Mouse (Mus musculus) thymus, postnatal 4 days (tissue): ENCODE results near the gene Mapk14.

ENCODE experiments used
- DNase-seq: peaks from one replicate; pipeline ENCODE4 v3.0.0; 2021

Gene Mapk14

GRCm38 (mm10) chr17:28743916-28744315 lies 52.8 kb downstream of the Mapk14 start:
- DNase-seq, result peak; percentile 52

DNA sequence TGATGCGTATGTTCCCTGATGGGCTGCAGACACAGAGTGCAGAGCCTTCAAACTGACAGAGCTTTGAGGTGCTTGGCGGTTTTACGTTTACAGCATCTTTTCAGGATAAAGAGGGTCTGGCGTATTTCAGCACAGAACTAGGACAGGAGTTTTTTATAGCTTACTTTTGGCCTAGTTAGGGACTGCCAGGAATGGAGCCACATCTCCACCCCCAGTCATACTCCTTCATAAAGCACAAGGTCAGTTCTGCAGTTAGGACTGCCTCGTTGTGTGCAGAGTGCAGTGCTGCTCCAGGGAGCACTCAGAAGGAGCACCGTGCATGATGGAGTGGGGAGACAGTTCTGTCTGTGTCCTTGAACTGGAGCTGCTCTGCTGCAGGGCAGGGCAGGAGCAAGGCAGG lies 54.6 kb downstream of the Mapk14 start:
- DNase-seq, result no peak

DNA sequence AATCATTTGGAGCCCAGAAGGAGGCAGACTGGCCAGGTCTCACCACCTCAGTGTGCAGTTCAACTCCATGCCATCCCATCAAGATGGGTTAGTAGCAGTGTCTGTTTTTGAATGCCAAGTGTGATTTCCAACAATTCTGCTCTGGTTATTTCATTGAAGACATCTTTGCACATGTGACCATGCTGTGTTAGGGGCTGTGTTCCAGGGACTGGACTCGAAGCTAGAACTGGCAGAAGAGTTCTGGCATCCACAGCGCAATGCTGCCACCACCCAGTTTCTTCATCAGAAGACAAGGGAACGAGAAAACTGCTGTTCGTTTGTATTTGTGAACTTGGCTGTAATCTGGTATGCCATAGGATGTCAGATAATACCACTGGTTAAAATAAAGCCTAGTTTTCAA lies 56.9 kb downstream of the Mapk14 start:
- no peak for DNase-seq

DNA sequence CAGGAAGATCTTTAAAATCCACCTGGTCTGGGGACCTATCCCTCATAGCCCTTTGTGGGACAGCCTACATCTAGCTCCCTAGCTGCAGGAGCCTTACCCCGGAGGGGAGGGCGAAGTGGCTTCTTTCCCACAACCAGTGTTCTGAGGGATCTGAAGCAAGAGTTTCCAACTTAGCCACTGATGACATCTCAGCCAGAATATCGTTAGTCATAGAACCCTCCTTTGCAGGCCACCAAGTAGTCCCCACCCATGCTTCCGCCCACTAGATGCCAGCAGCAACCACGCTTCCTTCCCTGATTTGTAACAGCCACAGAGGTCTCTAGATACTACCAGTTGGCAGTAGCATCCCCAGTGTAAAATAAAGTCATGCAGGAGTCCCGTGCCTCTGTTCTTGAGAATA lies 59.5 kb downstream of the Mapk14 start:
- peak; percentile 29 for DNase-seq

- no peak for DNase-seq
Observed at GRCm38 (mm10) chr17:28756447-28756846, 65.3 kb downstream of the Mapk14 start.

DNA sequence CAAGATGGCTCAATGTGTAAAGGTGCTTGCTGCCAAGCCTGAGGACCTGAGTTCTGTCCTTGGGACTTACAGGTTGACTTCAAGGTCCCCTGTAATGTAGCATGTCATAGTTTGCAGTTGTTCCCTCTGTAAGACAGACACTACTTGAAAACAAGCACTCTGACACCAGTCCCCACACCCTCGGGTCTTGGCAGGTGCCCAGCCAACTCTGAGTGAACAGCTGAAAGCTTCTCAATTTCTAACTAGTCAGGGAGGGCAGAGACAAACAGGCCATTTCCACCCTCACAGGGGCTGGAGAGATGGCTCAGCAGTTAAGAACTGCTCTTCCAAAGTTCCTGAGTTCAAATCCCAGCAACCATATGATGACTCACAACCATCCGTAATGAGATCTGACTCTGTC lies 66.3 kb downstream of the Mapk14 start:
- DNase-seq, result no peak

GRCm38 (mm10) chr17:28760736-28761312 lies 69.7 kb downstream of the Mapk14 start:
- no peak for DNase-seq

- peak; percentile 89 for DNase-seq
Observed at GRCm38 (mm10) chr17:28761871-28762270, 70.7 kb downstream of the Mapk14 start.

- DNase-seq, result no peak
Observed at GRCm38 (mm10) chr17:28766203-28766602, 75.1 kb downstream of the Mapk14 start.

- DNase-seq, result no peak
Observed at GRCm38 (mm10) chr17:28766781-28767515, 75.8 kb downstream of the Mapk14 start.

- DNase-seq, result peak; percentile 53
Observed at GRCm38 (mm10) chr17:28769121-28769874, 78.2 kb downstream of the Mapk14 start, which contains the start of gene Mapk13. Mapk13 (plus strand) TSS chr17:28769297.

DNA sequence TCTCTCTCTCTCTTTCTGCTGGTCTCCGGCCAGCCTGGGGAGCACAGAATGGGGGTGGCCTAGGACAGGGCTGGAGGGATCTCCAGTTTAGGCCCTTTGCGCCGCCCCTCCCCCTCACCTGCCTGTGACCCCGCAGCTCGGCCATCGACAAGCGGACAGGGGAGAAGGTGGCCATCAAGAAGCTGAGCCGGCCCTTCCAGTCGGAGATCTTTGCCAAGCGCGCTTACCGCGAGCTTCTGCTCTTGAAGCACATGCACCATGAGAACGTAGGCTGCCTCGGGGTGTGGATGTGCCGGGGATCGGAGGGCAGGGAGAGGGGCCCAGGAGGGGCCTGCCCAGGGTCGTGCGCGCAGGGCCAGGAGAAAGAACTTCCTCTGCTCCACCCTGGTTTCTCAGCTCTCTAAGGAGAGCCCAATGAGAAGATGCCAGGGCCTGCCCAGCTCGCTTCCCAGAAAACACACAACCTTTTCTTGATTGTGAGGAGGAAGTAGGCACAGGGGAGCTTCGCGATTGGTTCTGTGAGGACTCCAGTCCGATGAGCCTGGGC lies 78.8 kb downstream of the Mapk14 start:
- DNase-seq, result peak; percentile 35

GRCm38 (mm10) chr17:28771289-28771688 lies 80.2 kb downstream of the Mapk14 start:
- no peak for DNase-seq

DNA sequence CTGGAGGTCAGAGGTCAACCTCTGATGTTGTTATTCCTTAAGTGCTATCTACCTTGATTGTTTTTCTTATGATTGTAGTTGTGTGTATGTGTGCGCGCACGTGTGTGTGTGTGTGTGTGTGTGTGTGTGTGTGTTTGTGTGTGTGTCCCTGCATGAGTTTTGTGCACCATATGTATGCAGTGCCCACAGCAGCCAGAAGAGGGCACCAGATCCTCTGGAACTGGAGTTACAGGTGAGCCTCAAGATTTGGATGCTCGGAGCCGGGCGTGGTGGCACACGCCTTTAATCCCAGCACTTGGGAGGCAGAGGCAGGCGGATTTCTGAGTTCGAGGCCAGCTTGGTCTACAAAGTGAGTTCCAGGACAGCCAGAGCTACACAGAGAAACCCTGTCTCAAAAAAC lies 83.2 kb downstream of the Mapk14 start:
- DNase-seq, result peak; percentile 46

DNA sequence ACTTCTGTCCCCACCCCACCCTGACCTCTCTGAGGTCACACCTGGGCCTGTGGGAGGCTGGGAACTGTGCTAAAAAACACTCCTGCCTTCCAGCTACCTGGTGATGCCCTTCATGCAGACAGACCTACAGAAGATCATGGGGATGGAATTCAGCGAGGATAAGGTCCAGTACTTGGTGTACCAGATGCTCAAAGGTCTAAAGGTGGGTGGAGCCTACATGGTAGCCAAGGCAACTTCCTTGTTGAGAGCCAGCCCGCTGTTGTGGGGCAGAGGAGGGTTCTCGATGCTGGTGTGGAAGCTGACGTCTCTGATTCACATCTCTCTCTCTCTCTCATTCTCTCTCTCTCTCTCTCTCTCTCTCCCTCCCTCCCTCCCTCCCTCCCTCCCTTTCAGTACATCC lies 84.0 kb downstream of the Mapk14 start:
- no peak for DNase-seq

- DNase-seq, result no peak
Observed at GRCm38 (mm10) chr17:28776817-28777216, 85.7 kb downstream of the Mapk14 start.

DNA sequence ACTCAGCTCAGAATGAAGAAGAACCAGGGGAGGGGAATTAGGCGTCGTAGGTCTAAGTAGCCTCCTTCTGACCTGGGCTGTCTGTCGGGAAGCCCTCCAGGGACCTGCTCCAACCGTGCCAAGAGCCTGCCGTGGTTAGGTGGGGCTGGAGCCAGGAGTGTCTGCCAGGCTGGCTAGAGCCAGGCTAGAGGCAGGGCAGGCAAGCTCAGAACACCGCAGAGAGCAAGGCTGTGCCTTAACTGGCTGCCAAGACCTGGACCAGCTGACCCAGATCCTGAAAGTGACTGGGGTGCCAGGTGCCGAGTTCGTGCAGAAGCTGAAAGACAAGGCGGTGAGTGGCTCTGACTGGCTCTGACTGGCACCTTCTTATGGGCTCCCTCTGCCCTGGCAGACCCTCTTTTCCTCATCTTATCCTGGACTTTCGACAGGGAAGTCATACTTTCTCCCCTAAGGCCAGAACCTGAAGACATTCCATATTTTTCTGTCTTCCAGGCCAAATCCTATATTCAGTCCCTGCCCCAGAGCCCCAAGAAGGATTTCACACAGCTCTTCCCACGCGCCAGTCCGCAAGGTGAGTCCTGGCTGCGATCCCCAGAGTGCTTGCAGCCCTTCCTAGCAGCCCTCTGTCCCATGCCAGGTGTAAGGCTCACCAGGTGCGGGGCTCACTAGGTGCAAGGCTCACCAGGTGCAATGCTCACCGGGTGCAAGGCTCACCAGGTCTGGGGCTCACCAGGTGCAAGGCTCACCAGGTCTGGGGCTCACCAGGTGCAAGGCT lies 86.3 kb downstream of the Mapk14 start:
- no peak for DNase-seq

- no peak for DNase-seq
Observed at GRCm38 (mm10) chr17:28779735-28780134, 88.6 kb downstream of the Mapk14 start.

DNA sequence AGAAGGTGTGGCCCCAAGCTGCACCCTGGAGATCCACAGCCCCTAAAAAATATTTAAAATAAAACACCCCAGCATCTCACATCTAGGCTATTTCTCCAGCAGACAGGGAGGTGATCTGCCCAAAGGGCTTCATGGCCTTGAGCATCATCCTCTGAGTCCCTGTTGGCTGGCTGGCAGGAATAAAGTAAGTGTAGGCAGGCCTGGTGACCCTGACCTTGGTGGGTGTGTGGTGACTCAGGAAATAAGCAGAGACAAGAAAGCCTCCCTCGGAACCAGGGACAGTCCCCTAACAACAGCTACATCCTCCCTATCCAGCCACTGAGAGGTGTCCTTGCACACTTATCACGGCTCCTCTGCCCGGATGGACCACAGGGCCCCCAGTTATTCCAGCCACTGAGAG lies 89.7 kb downstream of the Mapk14 start:
- no peak for DNase-seq

- no peak for DNase-seq
Observed at GRCm38 (mm10) chr17:28781290-28782045, 90.3 kb downstream of the Mapk14 start.

DNA sequence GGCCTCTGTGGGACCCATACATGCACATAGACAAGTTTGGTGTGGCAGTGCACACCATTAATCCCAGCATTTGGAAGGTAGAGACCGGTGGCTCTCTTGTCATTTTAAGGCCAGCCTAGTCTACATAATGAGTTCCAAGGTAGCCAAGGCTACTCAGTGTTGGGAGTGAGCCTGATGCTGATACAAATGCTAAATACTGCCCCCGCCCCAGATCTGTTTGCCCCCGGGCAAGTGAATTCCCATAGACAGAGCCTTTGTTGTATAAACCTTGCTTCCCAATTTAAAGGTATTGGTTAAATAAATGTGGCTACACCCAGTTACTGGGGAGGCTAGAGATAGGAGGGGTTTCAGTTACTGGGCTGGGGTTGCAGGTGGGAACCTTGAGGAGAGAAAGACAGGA lies 93.9 kb downstream of the Mapk14 start:
- DNase-seq, result no peak

- DNase-seq, result no peak
Observed at GRCm38 (mm10) chr17:28787507-28787906, 96.4 kb downstream of the Mapk14 start.
